Mouse (Mus musculus): ENCODE results near the gene Psen2. TPM values are rescaled to one million over a fixed set of nuclear protein-coding genes. Genes with fewer than 3 reads are reported as not detected.

Psen2 gene
- total RNA-seq (2023) = 25.1 TPM

GRCm38 (mm10) chr1:180263364-180263997 lies at the start of gene Psen2:
TSS of gene Psen2 (minus strand) at chr1:180263438.

DNA sequence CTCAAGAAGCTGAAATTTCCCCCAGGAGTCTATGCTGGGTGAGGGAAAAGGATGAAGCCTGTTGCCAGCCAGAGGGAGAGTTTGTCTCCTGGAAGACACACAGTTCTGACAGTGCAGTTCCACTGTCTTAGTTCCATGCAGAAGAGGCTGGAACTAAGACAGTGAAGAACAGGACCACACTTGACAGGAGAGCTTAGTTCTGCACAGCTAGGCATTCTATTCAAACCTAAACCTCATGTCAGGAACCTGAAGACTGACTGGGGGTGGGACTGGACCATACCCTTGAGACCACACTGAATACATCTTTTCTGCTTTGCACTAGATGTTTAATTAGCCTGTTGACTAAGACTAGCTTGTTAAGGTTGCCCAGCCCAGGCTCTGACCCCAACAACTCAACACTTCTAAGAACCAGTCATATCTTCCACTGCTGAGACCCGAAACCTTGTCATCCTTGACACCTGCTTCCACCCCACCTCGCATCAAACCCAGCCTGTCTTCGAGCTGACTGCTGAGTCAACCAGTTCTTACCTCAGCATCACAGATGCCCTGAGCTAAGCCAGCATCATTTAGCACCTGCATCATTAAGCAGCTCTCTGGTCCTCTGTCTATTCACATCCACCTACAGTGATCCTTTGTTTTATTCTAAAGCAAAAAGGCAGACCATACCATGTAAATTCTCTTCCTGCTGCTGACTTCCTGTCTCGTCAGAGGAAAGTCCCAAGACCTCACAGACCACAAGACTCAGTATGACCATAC lies 64.1 kb downstream of the Psen2 start, which contains the start of gene Coq8a:
Gene Coq8a (minus strand): TSS at position 644 of the 756 bp plus-strand sequence.

Other genes starting within 250 kb of the Psen2 start
- 26.0 TPM for gene Coq8a, start 63.8 kb downstream of the Psen2 start, total RNA-seq (2023)
- gene Itpkb, start 67.0 kb upstream of the Psen2 start, total RNA-seq (2023) = 278 TPM
- 0.18 TPM for gene Stum, start 220.1 kb upstream of the Psen2 start, total RNA-seq (2023)

Measured in CD8-positive naive resting alpha-beta T cell, adult 57 days (primary cell).